Mouse (Mus musculus) right cerebral cortex, postnatal 4 days (tissue): ENCODE results near the gene Spon2.

Experiments used
- DNase-seq: peaks from one replicate; pipeline ENCODE4 v3.0.0-alpha.2; 2022

The Spon2 gene

DNA sequence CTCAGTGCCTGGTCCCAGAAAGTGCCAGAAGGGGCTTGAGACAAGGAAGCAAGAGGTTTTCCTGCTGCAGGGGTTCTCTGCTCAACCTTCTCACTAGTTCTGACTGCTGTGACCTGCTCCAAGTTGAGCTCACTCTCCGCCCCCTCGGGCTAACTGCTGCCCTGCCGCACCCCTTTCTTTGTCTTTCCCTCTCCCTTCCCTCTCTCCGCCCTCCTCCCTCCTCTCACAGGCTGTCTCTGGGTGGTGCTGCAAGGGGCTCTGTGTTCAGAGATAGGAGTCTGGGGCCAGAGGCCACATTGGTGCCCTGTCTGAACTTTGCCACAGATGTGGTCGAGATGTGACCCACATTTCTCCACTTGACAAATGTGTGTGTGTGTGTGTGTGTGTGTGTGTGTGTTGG, at the start of gene Spon2:
Spon2 (minus strand) TSS at position 375 of the 400 bp plus-strand sequence.
- no peak for DNase-seq

DNA sequence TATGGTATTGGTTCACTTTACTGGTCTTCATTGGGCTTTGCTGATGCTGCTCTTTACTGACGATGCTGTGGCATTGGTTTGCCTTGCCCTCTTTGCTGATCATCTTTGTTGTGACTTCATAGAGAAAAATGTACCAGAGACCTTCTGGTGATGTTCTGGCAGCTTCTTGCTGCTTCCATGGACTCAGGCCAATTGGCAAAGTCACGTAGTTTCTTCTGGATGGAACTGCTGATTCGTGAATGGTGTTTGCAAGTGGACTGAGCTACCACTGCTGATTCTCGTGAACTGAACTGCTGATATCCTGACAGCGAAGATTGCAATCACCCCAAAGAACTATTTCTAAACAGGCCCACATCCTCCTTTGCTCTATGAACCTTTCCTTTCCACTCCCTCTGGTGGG, 36.2 kb upstream of the Spon2 start:
- no peak for DNase-seq

DNA sequence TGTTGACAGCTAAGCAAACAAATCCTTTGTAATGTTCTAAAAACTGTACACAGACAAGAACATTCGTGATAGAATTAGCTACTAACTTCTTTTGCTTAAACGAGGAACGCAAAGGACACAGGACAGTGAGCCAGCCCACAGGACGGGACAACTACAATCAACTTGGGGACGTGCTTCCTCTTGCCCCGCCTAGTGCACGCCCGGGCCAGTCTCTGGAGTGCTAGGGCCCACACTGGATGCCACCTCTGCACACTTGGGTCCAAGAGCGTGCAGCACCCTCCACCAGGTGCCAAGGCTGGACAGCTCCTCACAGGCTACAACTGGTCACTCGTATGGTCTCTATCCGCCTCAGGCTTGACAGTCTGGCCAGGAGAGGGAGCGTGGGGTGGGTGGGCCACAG, 29.9 kb upstream of the Spon2 start:
- DNase-seq = no peak

DNA sequence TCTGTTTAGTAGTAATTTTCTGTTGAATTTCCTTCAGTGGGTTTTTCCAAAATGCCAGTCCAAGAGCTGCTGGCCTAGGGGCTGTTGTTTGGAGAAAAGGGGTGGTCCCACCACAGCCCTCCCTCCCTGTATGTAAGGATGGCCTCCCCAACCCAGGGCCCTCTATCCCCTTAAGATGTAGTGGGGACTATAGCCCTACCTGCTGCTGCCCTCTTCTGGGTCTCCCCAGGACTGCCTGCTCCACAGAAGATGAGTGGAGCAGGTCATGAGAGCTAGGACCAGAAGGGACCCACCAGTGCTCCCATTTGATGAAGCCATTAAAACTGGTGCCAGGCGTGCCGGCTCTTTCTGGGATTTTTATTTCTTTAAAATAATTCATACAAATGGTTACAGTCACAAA, 29.1 kb upstream of the Spon2 start:
- no peak for DNase-seq

DNA sequence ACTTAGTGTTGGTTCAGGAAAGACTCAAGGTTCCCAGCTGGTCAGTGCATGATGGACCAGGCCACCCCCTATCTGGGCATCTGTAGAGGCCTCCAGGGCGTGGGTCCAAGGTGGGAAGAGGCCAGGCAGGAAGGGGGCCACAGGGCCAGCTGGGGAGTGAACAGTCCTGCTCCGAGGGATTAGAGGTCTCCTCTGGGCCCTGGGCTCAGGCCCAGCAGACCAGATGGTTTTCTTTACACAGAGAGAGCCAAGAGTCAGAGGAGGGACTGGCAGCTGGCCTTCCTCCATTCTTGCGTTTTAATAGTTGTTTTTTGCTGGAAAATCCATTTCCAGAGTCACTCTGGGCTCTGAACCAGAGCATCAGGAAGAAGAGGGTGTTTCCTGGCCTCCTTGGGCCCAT, 27.4 kb upstream of the Spon2 start:
- peak; percentile 26 for DNase-seq

DNA sequence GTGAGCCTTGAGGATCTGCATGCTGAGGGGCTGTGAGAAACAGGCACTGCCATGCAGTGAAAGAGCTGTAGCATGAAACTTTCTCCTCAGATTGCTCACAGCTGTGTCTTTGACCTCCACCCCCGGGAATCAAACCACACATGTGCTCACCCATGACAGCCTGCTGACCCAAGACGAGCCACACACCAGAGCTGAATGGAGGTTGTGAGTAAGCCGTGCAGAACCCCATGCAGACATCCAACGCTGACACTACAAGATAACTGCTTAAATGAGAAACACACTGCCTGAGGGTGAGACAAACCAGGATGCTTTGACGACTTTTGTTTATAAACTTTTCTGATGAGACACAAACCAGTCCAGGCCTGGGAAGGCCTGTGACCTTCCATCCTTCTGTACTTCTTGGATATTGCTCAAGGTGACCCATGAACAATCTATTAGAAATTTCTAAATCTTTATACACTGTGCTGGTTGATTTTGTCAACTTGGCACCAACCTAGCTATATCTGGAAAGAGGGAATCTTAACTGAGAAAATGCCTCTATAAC, 26.2 kb upstream of the Spon2 start:
- DNase-seq = no peak

DNA sequence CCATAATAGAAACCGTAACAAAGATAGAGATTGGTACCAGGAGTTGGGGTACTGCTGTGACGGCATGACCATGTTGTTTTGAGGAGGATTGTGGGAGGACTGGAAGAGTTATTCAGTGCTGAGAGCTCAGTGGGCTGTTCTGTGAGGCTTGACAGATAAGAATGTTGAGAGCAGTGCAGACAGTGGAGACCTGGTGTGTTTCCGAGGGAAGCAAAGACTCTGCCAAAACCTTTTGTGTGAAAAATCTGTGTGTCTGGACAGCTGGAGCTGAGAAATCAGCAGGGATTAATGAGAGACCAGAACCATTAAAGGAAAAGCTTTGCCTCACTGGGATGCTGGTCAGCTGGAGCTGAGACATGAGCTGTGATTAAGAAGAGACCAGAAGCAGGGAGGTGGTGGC, 21.7 kb upstream of the Spon2 start:
- DNase-seq = no peak

DNA sequence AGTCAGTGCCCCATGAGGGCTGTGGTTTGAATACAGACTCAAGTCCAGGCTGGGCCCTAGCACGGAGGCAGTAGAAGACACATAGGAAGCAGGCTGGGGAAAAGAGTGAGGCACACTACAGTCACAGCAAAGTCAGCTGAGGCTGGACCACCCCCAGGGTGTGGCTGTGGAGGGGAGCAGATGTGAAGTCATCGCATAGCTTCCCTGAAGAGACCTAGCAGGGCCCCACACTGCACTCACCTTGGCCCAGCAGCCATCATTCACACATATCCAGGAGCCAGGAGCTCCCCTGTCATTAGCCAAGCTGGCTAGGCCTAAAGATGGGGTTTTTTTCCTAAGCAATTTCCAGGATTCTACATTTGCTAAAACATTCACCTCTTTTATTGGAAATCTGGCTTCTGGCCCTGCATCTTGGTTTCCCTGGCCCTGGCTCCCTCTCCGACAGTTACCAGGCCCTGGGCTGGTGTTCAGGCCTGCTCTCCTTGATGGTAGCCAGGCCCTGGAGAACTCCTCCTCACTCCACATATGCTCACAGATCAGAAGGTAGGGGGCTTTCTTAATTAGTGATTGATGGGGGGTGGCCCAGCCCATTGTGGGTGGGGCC, 21.0 kb upstream of the Spon2 start:
- DNase-seq = no peak

DNA sequence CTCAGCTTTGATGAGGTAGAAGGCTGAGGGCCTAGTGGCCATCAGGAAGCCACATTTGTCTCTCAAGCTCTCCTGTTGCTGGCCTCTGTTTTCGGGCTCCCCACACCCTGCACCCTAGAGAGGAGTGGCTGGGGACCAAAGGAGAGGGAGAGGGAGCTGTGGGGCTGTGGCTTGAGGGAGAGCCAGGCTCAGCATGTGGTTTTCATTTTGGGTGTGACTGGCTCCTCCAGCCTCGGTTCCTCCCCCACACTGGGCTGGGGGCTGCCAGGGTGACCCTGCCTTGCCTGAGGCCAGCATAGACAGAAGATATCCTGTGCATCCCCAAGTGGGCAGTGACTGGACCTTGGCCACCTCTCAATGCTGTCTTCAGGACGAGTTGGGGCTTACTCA, 20.0 kb upstream of the Spon2 start:
- no peak for DNase-seq

DNA sequence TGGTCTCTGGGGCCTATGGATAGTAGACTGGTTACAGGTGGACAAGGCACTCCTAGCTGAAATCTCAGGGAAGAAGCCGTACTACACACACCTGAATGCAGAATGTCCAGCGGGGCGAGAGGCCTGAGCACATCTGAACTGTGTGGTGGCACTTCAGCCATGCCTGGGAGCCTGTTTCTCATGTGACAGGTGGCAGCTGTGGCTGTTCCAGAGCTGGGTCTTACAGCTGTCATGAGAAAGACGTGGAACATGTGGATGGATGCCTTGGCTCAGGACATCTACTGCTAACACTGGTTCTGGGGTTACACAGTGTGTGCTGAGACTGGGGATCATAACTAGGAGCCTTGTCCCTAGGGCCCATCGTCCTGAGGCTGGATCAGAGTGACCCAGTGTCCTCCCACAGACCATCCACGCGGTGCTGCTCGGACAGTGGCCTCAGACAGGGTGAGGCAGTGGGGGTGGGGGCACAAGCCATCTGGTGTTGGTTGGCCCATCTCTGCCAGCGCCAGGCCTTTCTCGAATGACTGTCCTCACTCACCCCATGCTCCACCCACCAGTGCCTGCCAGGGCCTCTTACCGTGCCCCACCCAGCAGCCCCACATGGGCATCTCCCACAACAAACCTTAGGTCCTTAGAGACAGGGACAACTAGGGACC, 19.5 kb upstream of the Spon2 start:
- DNase-seq = no peak

DNA sequence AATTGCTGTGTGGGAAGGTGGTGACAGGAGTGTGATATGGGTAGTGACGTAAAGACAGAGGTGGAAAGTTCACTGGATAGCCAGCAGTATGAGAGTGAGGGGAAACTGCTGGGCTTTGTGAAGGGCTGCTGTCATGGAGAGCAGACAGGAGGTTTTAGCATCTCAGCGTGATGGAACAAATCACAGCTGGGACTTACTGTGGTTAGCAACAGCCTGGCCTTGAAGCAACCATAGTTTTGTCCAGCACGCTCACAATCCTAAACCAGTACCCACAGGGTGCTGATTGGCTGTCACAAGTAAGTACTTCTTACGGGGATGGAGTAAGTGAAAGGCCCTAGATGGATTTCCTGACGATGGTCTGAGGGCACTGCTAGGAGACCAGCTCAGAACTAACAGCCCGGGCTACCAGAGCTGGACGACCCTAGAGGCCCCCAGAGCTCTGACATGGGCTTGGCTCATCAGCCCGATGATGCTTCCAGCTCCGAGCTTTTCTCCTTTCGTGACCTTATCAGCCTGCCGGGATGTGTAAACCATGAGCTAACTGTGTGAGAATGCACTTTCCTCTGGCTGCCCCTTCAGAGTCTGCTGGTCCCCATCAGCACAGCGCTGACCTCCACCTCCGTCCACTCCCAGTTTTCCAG, 16.3 kb upstream of the Spon2 start:
- DNase-seq = no peak

DNA sequence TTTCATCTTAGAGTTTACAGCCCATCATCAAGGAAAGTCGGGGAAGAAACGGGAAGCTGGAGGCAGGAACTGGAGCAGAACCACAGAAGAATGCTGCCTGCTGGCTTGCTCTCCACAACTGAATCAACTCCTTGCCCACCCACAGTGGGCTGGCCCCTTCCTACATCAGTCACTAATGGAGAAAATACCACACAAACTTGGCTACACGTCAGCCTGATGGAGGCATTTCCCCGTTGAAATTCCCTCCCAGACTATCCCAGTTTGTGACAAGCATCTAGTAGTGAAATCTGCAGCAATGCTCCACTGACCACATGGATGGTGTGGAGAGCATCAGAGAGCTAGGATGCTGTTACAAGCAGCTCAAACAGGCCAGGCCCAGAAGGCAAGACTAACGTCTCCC, 14.5 kb upstream of the Spon2 start:
- no peak for DNase-seq

DNA sequence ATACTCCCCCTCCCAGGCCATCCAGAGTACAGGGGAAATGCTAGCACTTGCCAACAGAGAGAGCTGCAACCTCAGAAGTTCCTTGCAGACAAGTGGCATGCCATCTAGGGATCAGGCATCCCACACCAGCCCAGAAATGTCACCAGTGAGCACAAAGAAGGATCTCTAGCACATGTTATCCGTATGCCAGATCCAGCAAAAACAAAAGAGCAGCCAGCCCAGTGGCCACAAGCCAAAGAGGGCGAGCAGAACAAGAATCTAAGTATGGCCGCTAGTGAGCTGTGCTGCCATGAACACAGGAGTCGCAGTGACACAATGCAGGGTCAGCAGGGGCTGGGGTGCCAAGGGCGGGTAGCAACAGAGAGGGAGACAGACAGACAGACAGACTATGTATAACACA, 12.0 kb upstream of the Spon2 start:
- DNase-seq = no peak

DNA sequence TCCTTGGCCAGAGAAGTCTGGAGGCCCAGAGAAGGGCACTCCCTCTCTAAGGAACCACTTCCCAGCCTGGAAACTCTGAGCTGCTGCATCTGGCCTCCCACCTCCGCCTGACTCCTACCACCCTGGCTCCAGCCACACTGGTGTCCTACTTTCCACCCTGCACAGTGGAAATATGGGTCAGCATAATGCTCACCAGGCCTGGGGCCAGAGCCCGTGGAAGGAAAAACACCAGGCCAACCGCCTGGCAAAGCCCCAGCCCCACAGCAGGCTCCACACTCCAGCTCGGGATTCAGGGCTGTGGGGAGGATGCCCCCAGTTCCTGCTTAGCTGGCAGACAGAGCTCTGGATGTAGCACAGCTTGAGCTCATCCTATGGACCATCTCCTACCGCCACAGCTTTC, 10.2 kb upstream of the Spon2 start:
- DNase-seq = peak; percentile 29

DNA sequence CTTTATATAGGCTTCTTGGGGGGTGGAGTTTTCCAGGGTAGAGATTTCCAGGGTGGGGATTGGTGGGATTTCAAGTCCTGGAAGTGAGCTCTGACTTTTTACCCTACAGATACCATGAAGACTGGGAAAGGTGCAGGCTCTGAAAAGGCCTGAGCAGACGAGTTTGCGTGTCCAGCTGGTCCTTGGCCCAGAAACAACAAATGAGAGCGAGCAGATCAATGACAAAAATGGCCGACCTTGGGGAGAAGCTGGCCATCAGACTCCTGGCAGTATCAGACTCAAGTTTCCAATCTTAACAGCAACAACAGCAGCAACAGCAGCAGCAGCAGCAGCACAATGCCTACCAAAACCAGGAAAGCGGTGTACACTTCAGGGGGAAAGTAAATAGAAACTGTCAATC, 7.4 kb upstream of the Spon2 start:
- DNase-seq = no peak

DNA sequence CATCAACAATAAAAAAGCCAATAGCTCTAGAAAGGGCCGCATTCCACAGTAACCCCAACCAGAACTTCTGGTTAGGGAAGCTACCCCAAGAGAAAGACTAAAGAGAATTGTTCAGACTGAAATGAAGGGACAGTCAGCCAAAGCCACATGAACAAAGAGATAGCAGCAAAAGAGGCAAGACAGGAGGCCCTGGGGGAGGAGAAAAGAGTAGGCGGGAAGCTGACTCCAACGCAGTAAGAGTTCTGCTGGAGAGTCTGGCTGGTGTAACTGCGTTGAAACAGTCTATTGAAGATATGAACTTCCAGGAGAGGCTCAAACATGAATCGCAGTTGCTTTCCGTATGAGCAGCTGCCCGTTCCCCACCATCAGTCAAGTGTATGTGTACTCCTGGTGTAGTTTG, 6.2 kb upstream of the Spon2 start:
- no peak for DNase-seq

DNA sequence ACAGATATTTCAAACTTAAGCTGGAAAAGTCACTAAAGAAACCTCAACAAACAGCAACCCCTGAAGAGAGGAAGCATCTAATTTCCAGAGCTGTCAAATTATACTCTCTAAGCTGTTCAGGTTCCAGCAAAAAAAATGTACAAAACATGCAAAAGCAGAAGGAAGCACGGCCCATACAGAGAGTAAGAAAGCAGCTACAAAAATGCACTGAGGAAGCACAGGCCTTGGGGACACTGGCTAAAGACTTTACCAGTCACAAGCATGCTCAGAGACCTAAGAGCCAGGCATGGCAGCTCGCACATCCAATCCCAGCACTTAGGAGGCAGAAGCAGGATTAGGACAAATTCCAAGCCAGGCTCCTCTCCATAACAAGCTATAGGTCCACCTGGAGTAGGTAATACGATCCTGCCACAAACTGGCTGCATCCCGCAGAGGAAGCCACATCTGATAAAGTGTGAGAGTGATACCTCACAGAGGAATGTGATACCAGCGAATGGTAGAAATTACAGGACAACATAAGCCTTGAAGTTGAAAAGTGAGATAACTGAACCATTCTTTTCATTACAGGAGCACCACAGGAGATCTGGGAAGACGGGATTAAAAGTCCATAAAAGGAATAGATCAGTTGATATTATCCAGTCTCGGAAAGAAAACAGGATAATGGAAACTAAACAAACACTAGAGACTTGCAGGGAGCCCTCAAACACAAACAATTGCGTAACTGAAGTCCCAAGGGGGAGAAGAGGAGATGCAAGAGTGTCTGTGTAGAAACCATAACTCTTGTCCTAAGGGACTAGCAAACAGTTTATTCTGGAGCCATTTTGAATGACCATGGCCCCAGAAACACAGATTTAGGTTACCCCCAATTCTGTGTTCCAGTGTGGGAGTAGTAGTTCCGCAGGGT, 4.8 kb upstream of the Spon2 start:
- no peak for DNase-seq

DNA sequence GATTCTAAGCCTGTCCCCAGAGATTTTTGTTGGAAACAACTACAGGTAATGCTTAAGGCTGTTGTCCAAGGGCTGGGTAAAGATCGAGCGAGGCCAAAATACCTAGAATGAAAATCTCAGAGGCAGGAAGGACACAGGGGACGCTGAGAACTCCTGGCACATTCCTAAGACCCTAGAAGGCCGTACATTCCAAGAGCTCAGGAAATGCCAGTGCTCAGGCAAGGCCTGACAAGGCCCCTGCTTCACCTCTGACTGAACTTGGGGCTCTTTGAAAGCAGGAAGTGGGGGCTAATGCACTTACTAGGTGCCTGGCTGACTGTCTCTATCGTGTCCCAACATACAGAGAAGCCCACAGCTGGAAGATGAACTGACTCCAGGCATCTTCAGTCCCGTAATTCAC, 4.1 kb upstream of the Spon2 start:
- DNase-seq = no peak

DNA sequence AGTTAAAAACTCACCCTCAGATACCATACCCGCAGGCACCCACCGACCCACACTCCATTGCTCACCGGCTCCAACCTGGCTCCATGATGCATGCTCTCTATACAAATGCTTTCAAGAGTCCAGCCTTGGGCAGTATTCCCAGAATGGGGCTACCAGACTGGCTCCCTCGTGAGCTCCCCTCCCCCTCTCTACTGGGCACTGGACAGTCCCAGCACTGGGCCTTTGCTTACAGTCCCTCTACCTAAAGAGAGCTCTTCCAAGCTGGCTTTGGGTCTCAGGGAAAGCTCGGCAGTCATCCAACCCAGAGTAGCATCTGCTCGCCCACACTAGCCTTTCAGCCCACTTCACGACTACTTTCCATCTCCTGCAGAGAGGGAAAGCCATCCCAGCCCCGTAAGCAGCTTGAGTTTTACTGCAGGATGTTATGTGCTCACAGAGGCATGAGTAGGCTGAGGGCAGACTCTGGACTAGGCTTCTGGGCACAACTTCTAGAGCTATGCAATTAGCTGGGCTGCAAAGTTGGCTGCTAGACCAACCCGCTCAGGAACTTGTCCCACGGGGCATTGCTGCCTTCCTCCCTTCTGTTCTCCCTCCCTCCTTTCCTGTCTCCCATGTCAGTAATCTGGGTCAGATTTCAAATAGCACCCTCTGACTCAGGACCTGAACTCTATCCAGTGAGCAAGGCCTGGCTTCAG, 2.2 kb upstream of the Spon2 start:
- no peak for DNase-seq

DNA sequence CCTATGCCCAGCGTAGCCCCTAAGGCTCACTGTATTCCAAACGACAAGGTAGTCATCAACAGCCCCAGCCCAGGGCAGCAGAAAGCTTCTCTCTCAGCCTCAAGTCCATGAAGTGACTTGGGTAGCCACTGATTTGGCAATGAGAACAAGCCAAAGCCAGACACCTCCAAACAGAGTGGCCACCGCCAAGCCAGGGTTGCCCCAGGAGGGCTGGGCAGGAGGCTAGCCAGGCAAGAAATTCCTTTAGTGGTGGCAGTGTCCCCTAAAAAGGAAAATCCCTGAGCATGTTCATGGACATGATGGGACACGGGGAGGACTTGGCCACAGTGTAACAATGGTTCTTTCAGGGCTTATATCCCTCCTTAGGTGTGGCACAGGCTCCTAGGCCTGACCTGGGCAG, 1.6 kb upstream of the Spon2 start:
- no peak for DNase-seq

DNA sequence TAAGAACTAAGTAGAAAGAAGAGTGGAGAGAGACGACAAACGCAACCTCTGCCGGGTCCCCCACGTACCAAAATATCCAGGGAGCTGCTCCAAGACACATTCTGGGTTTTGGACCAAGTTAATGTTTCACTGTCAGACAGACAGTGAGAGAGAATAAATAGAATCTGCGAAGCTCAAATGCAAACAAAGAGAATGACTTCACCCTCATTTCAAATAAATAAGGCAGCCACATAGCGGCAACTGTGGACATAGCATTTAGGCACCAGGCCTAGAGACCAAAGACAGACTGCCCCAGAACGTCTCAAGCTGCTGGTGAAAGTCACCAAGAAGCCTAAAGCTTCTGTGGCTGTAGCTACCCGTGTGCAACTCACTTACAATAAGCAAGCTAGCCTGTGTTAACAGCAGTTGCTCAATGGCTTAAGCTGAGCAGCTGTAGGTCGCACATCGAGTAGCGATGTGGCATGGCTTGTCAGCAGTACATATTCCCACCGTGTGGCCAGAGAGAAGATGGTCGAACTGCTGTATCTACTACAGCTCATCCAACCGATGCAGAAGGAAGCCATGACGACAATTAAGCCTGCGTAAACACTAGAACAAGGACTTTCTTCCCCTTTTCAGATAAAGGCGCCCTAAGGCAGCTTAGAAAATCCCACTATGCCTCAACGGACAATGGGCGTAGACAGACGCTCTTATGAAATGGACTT, 643 bp upstream of the Spon2 start:
- no peak for DNase-seq

DNA sequence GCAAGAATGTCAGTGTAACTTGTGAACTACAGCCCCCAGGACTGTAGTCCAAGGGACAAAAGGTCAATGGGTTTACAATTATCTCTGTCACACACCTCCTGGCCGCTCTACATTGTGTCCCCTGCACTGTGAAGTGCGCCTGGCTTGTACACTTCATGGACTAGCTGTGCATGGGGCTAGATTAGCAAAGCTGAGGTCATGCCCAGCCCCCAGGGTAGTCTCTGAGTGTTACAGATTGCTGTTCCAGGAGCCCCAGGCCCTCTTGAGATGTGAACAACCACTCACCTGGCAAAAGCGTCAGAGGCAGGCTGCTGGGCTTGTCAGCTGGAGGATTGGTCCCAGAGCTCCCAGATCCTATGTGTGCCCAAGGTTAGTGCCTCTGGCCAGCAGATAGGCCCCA, 592 bp downstream of the Spon2 start:
- DNase-seq = no peak
